Mouse (Mus musculus) lung, embryonic 16.5 days (tissue): ENCODE data around the gene Cela1. TPM values are rescaled to one million over a fixed set of nuclear protein-coding genes. Genes with fewer than 3 reads are reported as not detected.
A peak's percentile ranks its signal among the peaks of the same experiment; 100 is the strongest.

ENCODE experiments used
- ATAC-seq: fragments of 200-750 bp; cut with Nextera tagmentation; 2 replicates; pipeline ENCODE4 v1.8.0; 2017; ENCODE audit warnings: low read depth, mild to moderate bottlenecking, moderate library complexity
- H3K27ac ChIP-seq: fragments of 300-500 bp; sonication (generic); 2 replicates; pipeline ENCODE4 v1.5.1; 2014; ENCODE audit warnings: mild to moderate bottlenecking, control low read depth, low read length
- H3K27me3 ChIP-seq: fragments of 300-500 bp; sonication (generic); 2 replicates; pipeline ENCODE4 v1.6.1; 2014; ENCODE audit warnings: low read depth, low read length, mixed read lengths; ENCODE audit not compliant: control insufficient read depth, insufficient read depth
- H3K36me3 ChIP-seq: fragments of 300-500 bp; sonication (generic); 2 replicates; pipeline ENCODE4 v1.6.1; 2014; ENCODE audit warnings: low read length; ENCODE audit not compliant: control insufficient read depth, insufficient read depth
- H3K4me1 ChIP-seq: fragments of 300-500 bp; sonication (generic); replicated peaks from 2 replicates; pipeline ENCODE4 v1.6.1; 2014; ENCODE audit warnings: low read length, mixed read lengths; ENCODE audit not compliant: control insufficient read depth, insufficient read depth
- H3K4me2 ChIP-seq: fragments of 300-500 bp; sonication (generic); 2 replicates; pipeline ENCODE4 v1.6.1; 2014; ENCODE audit warnings: low read depth, low read length, control low read depth
- H3K4me3 ChIP-seq: fragments of 300-500 bp; sonication (generic); 2 replicates; pipeline ENCODE4 v1.5.1; 2014; ENCODE audit warnings: mild to moderate bottlenecking, low read length, control low read depth
- H3K9ac ChIP-seq: fragments of 300-500 bp; sonication (generic); 2 replicates; pipeline ENCODE4 v1.6.1; 2014; ENCODE audit warnings: low read length, control low read depth
- H3K9me3 ChIP-seq: fragments of 300-500 bp; sonication (generic); 2 replicates; pipeline ENCODE4 v1.6.1; 2016; ENCODE audit warnings: low read length; ENCODE audit not compliant: control insufficient read depth
- WGBS: fragments of 180-500 bp; shearing (Covaris S2); extraction: QIAGEN DNeasy Blood & Tissue Kit; methylation state at CpG from one replicate; pipeline ENCODE4 v1.1.7; 2014; 5-methylcytosine and 5-hydroxymethylcytosine counted together
- microRNA-seq: library from miRNA; unstranded; fragments of <30 nt; microRNA quantifications from one replicate; pipeline ENCODE4, GENCODE M21; 2016
- polyA plus RNA-seq: library from polyadenylated mRNA; unstranded; fragments of >200 nt; fragmentation: Nextera tagmentation; extraction: Ambion mirVana; gene quantifications from 2 replicates; pipeline ENCODE4 v1.2.1, GENCODE M21; 2015

Cela1 gene
- polyA plus RNA-seq, 1 experiment from 2014 or later, result 4.2 TPM

DNA sequence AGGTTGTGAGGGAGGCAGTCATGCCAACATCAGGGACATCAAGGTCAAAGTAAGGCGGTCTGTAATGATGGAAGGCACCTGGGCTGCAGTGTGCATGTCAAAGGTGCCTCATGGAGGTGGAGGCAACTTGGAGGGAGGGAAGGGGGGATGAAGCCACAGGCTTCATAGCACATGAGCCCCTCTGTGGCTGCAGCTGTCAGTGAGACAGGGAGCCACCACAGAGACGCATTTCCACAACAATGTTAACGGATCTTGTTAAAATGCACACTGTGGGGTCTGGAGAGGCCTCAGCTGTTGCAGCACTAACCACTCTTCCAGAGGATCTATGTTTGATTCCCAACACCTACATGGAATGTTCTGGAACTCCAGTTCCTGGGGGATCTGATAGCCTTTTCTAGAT lies 57.6 kb downstream of the Cela1 start:
- ATAC-seq, result no peak
- Histone ChIP-seq H3K36me3 (no peaks in the 10 kb centered on the region), H3K9ac (no peak overlapping the region), H3K4me1 (peaks cover 12% of the 10 kb centered on the region), H3K27ac (no peak overlapping the region), H3K4me2 (no peak overlapping the region), H3K27me3 (peaks cover 4% of the 10 kb centered on the region), H3K4me3 (no peak overlapping the region), H3K9me3 (no peaks in the 10 kb centered on the region)
- 72% methylated on average over 3 of the region's 3 CpGs for WGBS

DNA sequence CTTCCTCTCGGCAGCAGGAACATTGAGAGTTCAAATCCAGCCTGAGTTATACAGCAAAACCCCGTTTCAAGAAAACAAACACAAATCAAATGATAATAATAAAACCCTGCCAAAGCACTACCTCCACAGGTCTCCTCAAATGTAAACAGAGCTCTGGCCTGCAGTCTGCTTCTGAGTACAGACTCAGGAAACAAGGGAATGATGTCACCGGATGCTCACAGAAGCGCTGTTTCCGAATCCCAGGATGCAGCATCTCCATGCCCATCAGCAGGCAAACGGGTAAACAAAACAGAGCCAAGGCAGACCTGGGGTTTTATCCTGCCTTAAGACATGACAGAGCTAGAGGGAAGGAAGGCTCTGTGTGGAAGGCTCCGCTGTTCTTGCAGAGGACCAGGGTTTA lies 58.9 kb downstream of the Cela1 start:
- H3K27me3 ChIP-seq, result no peaks in the 10 kb centered on the region; the same call in 1 of the 2 replicates
- ATAC-seq, result peak; percentile 41; the same call in 1 of the 2 replicates
- H3K9ac ChIP-seq, result no peak overlapping the region
- no peak overlapping the region for H3K4me3 ChIP-seq
- no peak overlapping the region for H3K4me2 ChIP-seq
- H3K36me3 ChIP-seq, result no peaks in the 10 kb centered on the region
- H3K4me1 ChIP-seq, result peaks cover 12% of the 10 kb centered on the region
- 0 out of 2 replicates have a peak overlapping the region, but pooled peaks have one; percentile 77 for H3K27ac ChIP-seq
- WGBS, result 37% methylated on average over 6 of the region's 7 CpGs
- H3K9me3 ChIP-seq, result no peaks in the 10 kb centered on the region

DNA sequence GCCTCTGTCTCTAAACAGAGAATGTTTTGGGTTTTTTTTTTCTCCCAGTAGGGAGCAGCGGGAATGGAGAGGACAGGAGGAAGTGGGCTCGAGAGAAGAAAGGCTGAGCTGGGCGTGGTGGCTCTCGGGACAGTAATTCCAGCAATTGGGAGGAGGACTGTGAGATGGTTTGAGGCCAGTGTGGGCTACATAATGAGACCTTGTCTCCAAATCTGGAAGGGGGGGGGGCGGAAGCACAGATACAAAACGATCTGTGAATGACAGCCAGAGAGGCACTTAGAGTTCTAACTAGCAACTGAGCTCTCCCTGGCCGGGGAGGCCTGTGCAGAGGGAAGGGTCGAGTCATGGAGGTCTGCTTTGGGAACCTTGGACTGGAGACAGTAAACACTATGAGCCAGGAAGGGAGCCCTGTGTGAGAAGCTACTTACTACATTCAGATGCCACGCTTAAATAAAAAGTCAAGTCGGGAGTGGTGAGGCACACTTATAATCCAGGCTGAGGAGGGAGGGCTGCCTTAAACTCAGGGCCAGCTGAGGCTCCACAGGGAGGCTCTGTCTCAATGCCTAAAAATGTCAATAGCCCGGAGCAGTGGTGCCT lies 59.8 kb downstream of the Cela1 start:
- no peaks in the 10 kb centered on the region for H3K9me3 ChIP-seq
- 0 out of 2 replicates have a peak overlapping the region, but pooled peaks have one; percentile 23 for H3K9ac ChIP-seq
- H3K36me3 ChIP-seq, result no peaks in the 10 kb centered on the region
- H3K27me3 ChIP-seq, result no peaks in the 10 kb centered on the region; the same call in 1 of the 2 replicates
- H3K27ac ChIP-seq, result peak overlapping the region; percentile 77
- H3K4me3 ChIP-seq, result no peak overlapping the region
- H3K4me2 ChIP-seq, result no peak overlapping the region
- ATAC-seq, result no peak
- peaks cover 12% of the 10 kb centered on the region for H3K4me1 ChIP-seq
- WGBS, result 11% methylated on average over 11 of the region's 11 CpGs

DNA sequence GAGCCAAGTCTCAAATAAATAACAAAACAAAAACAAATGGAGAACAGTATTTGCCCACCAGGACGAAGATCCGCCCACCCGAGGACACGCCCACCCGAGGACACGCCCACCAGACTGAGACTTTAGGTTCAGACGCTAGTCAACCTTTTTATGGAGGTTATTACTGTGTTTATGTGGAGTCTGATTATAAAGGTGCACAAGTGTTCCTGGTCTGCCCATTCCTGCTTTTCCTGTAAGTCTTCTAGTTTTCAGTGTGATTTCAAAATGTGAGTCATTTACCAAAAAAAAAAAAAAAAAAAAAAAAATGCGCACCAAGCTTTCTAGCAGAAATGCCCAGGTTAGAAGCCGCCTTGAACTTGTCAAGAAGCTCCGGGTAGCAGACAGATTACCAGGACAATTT lies 60.4 kb downstream of the Cela1 start:
- H3K9me3 ChIP-seq, result no peaks in the 10 kb centered on the region
- H3K27me3 ChIP-seq, result no peaks in the 10 kb centered on the region; the same call in 1 of the 2 replicates
- 22% methylated on average over 10 of the region's 10 CpGs for WGBS
- no peak overlapping the region for H3K4me3 ChIP-seq
- H3K9ac ChIP-seq, result no peak overlapping the region
- H3K36me3 ChIP-seq, result no peaks in the 10 kb centered on the region
- H3K27ac ChIP-seq, result peak overlapping the region; percentile 77; the same call in 1 of the 2 replicates
- ATAC-seq, result no peak
- H3K4me2 ChIP-seq, result no peak overlapping the region
- peaks cover 10% of the 10 kb centered on the region for H3K4me1 ChIP-seq

DNA sequence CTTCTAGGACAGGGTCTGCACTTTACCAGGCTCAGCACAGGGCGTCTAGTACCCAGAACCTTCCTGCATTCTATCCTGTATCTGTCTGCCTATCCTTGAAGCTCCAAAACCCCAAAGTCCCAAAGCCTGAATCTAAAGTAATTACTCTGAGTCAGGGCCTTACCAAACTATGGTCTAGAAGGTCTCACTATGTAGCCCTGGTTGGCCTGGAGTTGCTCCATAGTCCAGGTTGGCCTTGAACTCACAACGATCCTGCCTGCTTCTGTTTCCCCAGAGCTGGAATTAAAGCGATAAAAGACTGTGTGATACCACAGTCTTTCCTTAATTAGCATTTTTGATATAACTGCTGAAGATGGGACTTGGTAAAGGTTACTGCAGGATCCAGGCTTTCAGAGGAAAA lies 63.3 kb downstream of the Cela1 start:
- Histone ChIP-seq H3K27ac (no peak overlapping the region), H3K4me1 (peaks cover 10% of the 10 kb centered on the region), H3K9ac (no peak overlapping the region), H3K4me2 (no peak overlapping the region), H3K4me3 (no peak overlapping the region), H3K9me3 (no peaks in the 10 kb centered on the region), H3K27me3 (no peaks in the 10 kb centered on the region), H3K36me3 (peaks cover 10% of the 10 kb centered on the region)
- 85% methylated on average over 3 of the region's 3 CpGs for WGBS
- ATAC-seq, result no peak

Small RNAs within 50 kb of the gene (microRNA-seq; reads per million reads assigned to microRNA genes)
- gene Mir6961, result not detected

Other genes with a start within 250 kb of the Cela1 start
- 23.9 and 26.1 TPM in 2 replicates for gene Letmd1, start 218.9 kb downstream of the Cela1 start, polyA plus RNA-seq
- 9.5 and 10.6 TPM in 2 replicates for gene Csrnp2, start 192.4 kb downstream of the Cela1 start, polyA plus RNA-seq
- gene Tfcp2, start 135.9 kb downstream of the Cela1 start, polyA plus RNA-seq, result 22.3 and 23.0 TPM in 2 replicates
- 4.0 and 5.2 TPM in 2 replicates for gene Pou6f1, start 87.9 kb downstream of the Cela1 start, polyA plus RNA-seq
- gene Dazap2, start 72.6 kb downstream of the Cela1 start, polyA plus RNA-seq, result 248 and 262 TPM in 2 replicates
- 20.5 and 22.1 TPM in 2 replicates for gene Smagp, start 51.0 kb downstream of the Cela1 start, polyA plus RNA-seq
- 4.6 and 6.3 TPM in 2 replicates for gene Bin2, start 18.4 kb downstream of the Cela1 start, polyA plus RNA-seq
- 0.67 and 1.3 TPM in 2 replicates for gene Galnt6, start 41.5 kb upstream of the Cela1 start, polyA plus RNA-seq
- gene Slc4a8, start 73.8 kb upstream of the Cela1 start, polyA plus RNA-seq, result 2.5 and 4.2 TPM in 2 replicates
- 0.98 and 1.4 TPM in 2 replicates for gene Scn8a, start 181.9 kb upstream of the Cela1 start, polyA plus RNA-seq